Mouse (Mus musculus) ovary, postnatal 36 days (tissue): Measurements from ENCODE around the gene Mrpl18.
"Not testable (repeated sequence)": the region's sequence is repeated elsewhere in the genome, so short reads cannot be mapped to it uniquely, and the experiment has no call there.

Source experiments
- DNase-seq: peaks from one replicate; pipeline ENCODE4 v3.0.0; 2022; ENCODE audit warnings: low spot score, mixed read lengths

Mrpl18 gene

GRCm38 (mm10) chr17:12909361-12910280 lies 6.5 kb downstream of the Mrpl18 start, which contains the start of gene Pnldc1:
TSS of gene Pnldc1 (minus strand) at chr17:12910230.
- peak; percentile 29 for DNase-seq

GRCm38 (mm10) chr17:12906436-12906835 lies 9.7 kb downstream of the Mrpl18 start:
- DNase-seq, result no peak

- DNase-seq, result no peak
Observed at GRCm38 (mm10) chr17:12905810-12906209, 10.3 kb downstream of the Mrpl18 start.

- no peak for DNase-seq
Observed at GRCm38 (mm10) chr17:12904349-12904748, 11.8 kb downstream of the Mrpl18 start.

DNA sequence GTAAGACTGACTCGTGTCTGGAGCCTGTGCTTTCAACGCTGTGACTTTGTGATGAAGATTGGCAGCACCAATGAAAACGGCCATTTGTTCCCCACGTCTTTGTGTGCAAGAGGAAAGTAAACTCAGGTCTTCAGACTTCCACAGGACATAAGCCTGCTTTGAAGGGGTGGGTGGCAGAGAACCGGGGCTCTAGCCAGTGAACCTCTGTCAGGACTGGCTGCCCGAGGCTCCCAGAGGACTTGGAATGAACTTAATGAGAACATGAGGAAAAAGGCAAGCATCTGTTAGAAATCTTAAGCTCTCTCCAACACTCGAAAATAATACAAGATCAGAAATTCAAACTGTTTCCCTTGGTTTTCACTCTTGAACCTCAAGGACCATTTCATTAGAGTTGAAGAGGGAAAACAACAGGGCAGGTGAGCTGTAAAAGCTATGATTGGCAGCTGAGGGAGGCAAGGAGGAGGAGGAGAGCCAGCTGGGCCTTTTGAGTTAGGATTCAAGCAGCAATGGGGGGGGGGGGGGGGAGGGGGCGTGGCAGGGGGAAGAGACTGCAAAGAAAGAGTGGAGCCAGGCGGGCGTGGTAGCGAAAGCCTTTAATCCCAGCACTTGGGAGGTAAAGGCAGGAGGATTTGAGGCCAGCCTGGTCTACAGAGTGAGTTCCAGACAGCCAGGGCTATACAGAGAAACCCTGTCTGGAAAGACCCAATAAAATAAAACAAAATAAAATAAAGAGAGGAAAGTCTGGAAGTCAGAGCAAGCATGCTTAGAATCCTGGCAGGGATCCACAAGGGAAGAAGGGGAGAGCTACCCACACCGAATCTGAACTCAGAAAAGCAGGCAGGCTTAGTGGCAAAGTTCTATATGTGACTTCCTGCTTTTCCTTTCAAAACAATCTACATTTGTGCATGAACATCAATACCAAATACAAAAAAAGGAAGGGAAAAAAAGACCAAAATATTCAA lies 12.5 kb downstream of the Mrpl18 start:
- no peak for DNase-seq

GRCm38 (mm10) chr17:12902291-12902690 lies 13.9 kb downstream of the Mrpl18 start:
- DNase-seq, result no peak

GRCm38 (mm10) chr17:12898607-12899006 lies 17.5 kb downstream of the Mrpl18 start:
- DNase-seq, result not testable (repeated sequence)

GRCm38 (mm10) chr17:12897674-12898073 lies 18.5 kb downstream of the Mrpl18 start:
- no peak for DNase-seq

DNA sequence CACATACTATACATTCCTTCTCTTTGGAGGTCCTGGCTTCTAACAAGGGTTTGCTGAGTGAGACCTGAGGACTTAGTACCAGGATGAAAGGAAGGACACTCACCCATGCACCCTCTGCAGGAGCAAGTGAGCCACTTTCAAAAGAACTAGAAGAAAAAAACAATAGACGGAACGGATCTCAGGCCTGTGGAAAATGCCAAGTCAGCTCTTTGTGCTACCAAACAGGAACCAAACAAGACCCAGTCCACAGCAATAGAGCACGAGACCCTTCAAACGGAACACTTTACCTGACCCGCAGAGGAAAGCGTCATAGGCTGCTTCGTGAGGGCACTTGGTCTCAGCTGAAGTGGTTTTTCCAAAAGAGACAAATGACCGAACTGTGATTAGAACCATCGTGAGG lies 24.1 kb downstream of the Mrpl18 start:
- no peak for DNase-seq

GRCm38 (mm10) chr17:12891054-12891453 lies 25.1 kb downstream of the Mrpl18 start:
- no peak for DNase-seq

GRCm38 (mm10) chr17:12887021-12887775 lies 28.9 kb downstream of the Mrpl18 start:
- DNase-seq, result no peak

DNA sequence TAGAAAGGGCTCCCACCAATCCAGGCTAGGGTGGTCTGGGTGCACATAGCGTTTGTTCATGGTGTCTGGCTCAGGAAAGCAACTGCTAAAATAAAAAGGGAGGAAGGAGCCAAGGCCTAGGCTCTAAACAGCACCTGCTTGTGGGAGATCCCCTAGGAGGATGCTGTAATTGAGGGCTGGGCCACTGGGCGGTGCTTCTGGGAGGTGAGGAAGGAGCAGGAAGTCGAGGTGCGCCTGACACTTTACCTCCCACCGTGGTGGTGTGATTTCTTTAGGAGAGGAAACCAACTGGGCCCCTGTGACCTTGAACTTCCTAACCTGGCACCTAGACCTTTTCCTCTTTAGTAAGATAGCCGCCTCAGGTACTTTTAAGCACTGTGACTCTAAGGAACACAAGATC lies 29.5 kb downstream of the Mrpl18 start:
- DNase-seq, result no peak

GRCm38 (mm10) chr17:12881216-12881615 lies 34.9 kb downstream of the Mrpl18 start:
- DNase-seq, result no peak

- peak; percentile 74 for DNase-seq
Observed at GRCm38 (mm10) chr17:12880178-12880577, 36.0 kb downstream of the Mrpl18 start.

DNA sequence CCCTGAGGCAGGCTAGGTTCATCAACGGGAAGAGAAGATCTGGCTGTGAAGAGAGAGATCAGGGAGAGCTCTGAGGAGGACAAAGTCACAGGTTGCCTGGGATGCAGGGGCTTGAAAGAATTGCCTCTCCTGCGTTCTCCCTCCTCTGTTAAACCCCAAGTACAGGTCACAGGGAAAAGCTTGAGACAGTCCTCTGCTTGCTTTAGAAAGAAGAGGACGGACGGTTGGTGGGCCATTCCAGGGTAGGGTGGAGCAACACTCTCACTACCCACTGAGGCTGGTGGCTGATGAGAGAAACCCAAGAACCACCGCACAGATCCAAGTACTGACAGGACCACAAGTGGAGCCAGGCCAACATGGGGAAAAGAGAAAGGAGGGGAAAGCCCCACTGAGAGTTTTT lies 40.4 kb downstream of the Mrpl18 start, which contains the start of gene Mrgprh:
Gene Mrgprh, plus strand, starts transcription at position 301 of the 400 bp plus-strand sequence.
- DNase-seq, result no peak

DNA sequence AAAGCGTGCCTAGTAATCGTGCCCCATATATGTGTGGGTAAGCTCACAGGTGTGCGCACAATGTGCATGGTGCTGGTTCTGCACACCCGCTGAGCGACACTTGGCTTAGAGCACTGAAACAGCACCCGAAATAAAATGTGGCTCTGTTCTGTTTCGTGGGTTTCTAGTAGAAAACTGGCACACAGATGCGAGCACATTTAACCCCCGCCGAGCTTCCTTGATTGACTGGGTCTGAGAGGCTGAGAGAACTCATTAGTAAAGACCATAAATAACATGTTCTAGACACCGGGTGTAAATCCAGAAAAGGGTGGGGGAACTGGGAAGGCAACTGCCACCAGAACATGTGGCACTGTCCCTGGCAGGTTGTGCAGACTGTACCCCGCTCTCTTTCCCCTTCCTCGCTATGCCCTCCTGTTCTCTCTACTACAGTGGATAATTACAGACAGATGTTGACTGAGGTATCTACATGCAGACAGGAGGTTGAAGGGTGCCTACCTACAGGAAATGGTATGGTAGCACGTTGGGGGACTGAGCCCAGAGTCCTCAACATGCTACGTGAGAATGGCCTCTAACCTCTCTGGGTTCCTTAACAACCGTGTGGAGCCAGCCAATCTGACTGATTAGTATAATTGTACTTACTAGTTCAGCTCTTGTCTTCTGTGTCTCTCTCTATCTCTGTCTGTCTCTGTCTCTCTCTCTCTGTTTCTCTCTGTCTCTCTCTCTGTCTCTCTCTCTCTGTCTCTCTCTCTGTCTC lies 43.7 kb downstream of the Mrpl18 start:
- no peak for DNase-seq

GRCm38 (mm10) chr17:12868640-12869039 lies 47.5 kb downstream of the Mrpl18 start:
- no peak for DNase-seq

- no peak for DNase-seq
Observed at GRCm38 (mm10) chr17:12868043-12868442, 48.1 kb downstream of the Mrpl18 start, which contains the start of gene Mas1. TSS of gene Mas1 (minus strand) at chr17:12868143.

DNA sequence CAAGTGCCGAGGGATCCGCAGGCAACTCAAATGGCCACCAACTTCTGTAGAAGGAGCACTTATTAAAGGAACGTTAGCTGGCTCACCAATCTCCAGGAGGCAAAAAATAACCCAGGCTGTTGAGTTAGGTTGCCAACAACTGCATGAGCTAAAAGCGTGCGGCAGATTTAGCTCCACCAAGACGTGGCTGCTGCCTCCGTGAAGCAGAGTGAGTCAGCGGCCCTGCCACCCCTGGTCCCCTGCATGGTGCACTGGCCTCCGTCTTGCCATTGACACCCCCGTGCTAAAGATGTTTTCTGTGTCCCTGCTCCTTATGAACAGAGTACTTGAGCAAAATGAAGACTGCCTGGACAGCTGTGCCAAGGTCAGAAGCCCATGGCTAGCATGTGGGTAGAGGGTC lies 49.3 kb downstream of the Mrpl18 start:
- DNase-seq, result no peak

GRCm38 (mm10) chr17:12865407-12865806 lies 50.7 kb downstream of the Mrpl18 start:
- DNase-seq, result no peak

DNA sequence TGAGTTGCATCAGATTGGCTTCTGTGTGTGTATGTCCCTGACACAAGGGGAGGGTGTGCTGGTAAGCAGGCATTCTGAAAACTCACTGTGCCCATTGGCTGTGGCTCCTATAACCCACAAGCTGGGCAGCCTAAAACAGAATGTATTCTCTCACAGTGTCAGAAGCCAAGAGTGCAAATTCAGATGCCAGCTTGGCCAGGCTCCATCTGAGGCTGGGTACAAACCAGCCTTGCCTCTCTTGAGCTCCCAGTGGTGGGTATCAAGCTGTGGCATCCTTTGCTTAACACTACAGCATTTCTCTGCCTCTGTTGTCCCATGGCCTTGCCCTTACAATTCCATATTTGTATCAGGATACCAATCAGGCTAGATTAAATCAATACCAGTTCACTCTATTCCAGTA lies 52.0 kb downstream of the Mrpl18 start:
- DNase-seq, result no peak
